Mouse (Mus musculus): ENCODE results near the gene Pnkd. TPM values are rescaled to one million over a fixed set of nuclear protein-coding genes. Genes with fewer than 3 reads are reported as not detected.
"Not testable (repeated sequence)": the region's sequence is repeated elsewhere in the genome, so short reads cannot be mapped to it uniquely, and the experiment has no call there.

Pnkd gene
- polyA plus RNA-seq, 1 experiment = 63.0 TPM

DNA sequence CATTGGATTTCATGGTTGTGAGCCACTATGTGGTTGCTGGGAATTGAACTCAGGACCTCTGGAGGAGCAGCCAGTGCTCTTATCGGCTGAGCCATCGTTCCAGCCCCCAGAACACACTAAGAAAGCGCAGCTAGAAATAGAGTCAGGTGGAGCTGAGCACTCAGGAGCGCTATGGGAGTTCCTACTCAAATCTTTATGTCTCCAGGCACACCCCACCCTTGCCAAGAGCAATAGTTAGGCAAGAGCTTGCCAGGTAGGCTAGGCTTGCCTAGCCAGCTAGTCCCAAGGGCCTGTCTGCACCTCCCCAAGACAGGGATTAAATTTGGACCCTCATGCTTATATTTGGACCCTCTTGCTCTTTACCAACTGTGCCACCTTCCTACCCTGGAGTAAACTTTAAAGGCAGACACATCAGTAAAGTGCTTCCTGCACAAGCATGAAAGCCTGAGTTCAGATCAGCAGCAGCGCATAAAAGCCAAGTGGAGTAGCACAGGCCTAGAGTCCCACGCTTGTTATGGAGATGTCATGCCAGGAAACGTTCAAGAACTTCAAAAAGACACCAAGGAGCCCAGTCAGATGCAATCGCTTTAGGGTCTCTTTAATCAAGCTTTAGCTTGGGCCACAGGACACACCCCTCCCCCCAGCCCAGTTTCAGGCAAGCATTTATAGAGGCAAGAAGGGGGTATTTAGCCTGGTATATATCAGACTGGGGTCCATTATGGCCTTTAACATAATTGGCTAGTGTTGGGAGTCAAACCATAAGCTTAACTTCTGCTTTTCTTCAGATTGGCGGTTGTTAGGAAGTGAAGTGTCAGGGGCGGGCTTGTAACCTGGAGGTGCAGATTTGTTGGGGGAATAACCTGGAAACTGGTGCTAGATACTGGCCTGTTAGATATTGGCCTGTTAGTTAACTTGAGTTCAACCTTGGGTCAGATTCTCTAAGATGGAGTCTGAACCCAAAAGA is 23.6 kb downstream of the Pnkd start:
- no peak for DNase-seq
- WGBS = 79% methylated on average over 10 of the region's 10 CpGs
- TF ChIP-seq CTCF (IDR thresholded peaks at IDR 0.05; ENCODE audit: insufficient read depth, low read length) = no peak
- TF ChIP-seq POLR2A (IDR thresholded peaks at IDR 0.05; ENCODE audit: borderline replicate concordance, extremely low read depth, low read depth, low read length) = no peak
- Histone ChIP-seq H3K4me3 (replicated peaks; ENCODE audit: extremely low read depth, low read depth, low read length) (no peak overlapping the region), H3K4me1 (ENCODE audit: control insufficient read depth, insufficient read depth, low read length) (peaks cover 10% of the 10 kb centered on the region)

- TF ChIP-seq CTCF (IDR thresholded peaks at IDR 0.05; ENCODE audit: insufficient read depth, low read length) (no peak), POLR2A (IDR thresholded peaks at IDR 0.05; ENCODE audit: borderline replicate concordance, extremely low read depth, low read depth, low read length) (no peak)
- WGBS = 14% methylated on average over 3 of the region's 3 CpGs
- no peak overlapping the region for H3K4me3 ChIP-seq (replicated peaks; ENCODE audit: extremely low read depth, low read depth, low read length)
- H3K4me1 ChIP-seq (ENCODE audit: control insufficient read depth, insufficient read depth, low read length) = peaks cover 10% of the 10 kb centered on the region
- DNase-seq = no peak
These were observed 25.0 kb downstream of the Pnkd start for GRCm38 (mm10) chr1:74309767-74310166.

DNA sequence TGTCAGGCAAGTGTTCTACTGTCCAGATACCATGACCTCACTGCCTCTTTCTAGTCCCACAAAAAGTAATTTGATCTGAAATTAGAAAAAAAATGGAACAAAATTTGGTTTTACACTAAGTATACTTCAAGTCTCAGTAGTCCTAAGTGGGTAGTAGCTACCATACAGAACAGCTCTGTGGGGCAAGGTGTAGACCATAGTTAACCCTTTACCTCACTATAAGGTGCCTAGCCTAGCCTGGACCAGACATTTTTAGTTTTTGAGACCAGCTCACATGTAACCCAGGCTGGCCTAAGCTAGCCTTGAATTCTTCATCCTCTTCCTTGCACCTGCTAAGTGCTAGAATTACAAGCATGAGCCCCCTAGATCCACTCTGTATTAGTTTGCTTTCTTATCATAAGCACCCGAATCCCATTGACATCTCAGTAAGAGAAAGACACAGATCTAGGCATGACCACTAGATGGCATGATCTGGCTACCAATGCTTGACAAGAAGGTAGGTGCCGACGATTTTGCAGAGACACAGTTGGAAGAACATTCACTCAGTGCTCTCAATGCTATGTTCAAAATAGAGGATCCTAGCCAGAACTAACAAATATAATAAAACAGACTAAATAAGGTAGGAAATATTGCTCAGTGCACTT is 28.4 kb downstream of the Pnkd start:
- under 1% methylated on average over 3 of the region's 3 CpGs for WGBS
- no peak for DNase-seq
- Histone ChIP-seq H3K4me3 (replicated peaks; ENCODE audit: extremely low read depth, low read depth, low read length) (no peak overlapping the region), H3K4me1 (ENCODE audit: control insufficient read depth, insufficient read depth, low read length) (peaks cover 6% of the 10 kb centered on the region)
- TF ChIP-seq POLR2A (IDR thresholded peaks at IDR 0.05; ENCODE audit: borderline replicate concordance, extremely low read depth, low read depth, low read length) (no peak), CTCF (IDR thresholded peaks at IDR 0.05; ENCODE audit: insufficient read depth, low read length) (peak; percentile 47)

GRCm38 (mm10) chr1:74314796-74315195 is 30.1 kb downstream of the Pnkd start:
- Histone ChIP-seq H3K4me1 (ENCODE audit: control insufficient read depth, insufficient read depth, low read length) (peaks cover 5% of the 10 kb centered on the region), H3K4me3 (replicated peaks; ENCODE audit: extremely low read depth, low read depth, low read length) (no peak overlapping the region)
- DNase-seq = no peak
- 55% methylated on average over 3 of the region's 3 CpGs for WGBS
- TF ChIP-seq CTCF (IDR thresholded peaks at IDR 0.05; ENCODE audit: insufficient read depth, low read length) = no peak
- no peak for TF ChIP-seq POLR2A (IDR thresholded peaks at IDR 0.05; ENCODE audit: borderline replicate concordance, extremely low read depth, low read depth, low read length)

DNA sequence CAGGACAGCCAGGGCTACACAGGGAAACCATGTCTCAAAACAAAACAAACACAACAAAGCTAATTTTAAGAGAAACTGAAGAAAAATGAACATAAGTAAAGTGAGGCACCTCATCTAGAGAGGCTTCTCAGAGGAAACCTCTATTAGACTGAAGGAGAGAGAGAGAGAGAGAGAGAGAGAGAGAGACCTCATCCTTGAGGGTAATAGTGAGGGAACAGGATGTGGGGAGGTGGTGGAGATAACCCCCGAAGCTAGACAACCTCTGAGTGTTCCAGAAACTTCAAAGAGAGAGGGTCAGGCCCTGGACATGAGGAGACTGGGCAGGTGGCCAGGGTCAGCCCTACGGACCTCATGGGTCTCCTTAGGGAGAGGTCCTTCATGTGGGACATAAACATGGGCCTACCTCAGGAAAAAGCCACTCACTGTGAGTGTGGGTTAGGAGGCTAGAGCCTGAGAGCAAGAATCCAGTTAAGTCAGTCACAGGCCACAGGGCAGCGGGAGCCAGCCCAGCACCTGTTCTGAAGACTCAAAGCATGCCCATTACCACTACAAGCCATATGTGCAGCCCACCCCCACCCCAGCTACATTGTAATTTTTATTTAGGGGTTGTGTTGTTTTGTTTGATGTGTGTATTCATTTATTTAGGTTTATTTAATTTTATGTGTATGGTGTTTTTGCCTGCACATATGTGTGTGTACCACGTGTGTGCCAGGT is 31.5 kb downstream of the Pnkd start:
- WGBS = 68% methylated on average over 4 of the region's 4 CpGs
- Histone ChIP-seq H3K4me3 (replicated peaks; ENCODE audit: extremely low read depth, low read depth, low read length) (no peak overlapping the region), H3K4me1 (ENCODE audit: control insufficient read depth, insufficient read depth, low read length) (peaks cover 4% of the 10 kb centered on the region; the same call in 1 of the 2 replicates)
- no peak for TF ChIP-seq POLR2A (IDR thresholded peaks at IDR 0.05; ENCODE audit: borderline replicate concordance, extremely low read depth, low read depth, low read length)
- no peak for TF ChIP-seq CTCF (IDR thresholded peaks at IDR 0.05; ENCODE audit: insufficient read depth, low read length)
- no peak for DNase-seq

DNA sequence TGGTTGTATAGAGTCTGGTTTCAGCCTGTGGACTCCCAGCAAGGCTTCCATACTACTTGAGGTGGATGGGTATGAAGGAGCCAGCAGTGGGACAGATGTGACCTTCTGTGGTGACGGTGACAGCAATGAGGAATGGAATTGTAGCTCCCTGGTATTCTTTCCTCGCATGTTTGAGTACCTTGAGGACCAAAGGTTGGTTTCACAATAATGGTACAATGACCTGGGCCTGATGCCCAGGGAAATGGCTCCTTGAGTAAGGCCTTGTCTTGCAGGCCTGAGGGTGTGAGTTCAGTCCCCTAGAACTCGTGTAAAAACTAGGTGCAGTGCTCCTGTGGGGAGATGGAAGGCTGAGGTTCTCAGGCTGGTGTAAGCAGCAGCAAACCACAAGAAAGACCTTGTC is 34.0 kb downstream of the Pnkd start:
- WGBS = 82% methylated on average over 3 of the region's 3 CpGs
- peaks cover 8% of the 10 kb centered on the region; the same call in 1 of the 2 replicates for H3K4me1 ChIP-seq (ENCODE audit: control insufficient read depth, insufficient read depth, low read length)
- no peak for DNase-seq
- no peak overlapping the region for H3K4me3 ChIP-seq (replicated peaks; ENCODE audit: extremely low read depth, low read depth, low read length)
- TF ChIP-seq CTCF (IDR thresholded peaks at IDR 0.05; ENCODE audit: insufficient read depth, low read length) (no peak), POLR2A (IDR thresholded peaks at IDR 0.05; ENCODE audit: borderline replicate concordance, extremely low read depth, low read depth, low read length) (no peak)

- DNase-seq = no peak
- no peak for TF ChIP-seq CTCF (IDR thresholded peaks at IDR 0.05; ENCODE audit: insufficient read depth, low read length)
- no peak for TF ChIP-seq POLR2A (IDR thresholded peaks at IDR 0.05; ENCODE audit: borderline replicate concordance, extremely low read depth, low read depth, low read length)
- WGBS = 33% methylated on average over 3 of the region's 3 CpGs
- Histone ChIP-seq H3K4me3 (replicated peaks; ENCODE audit: extremely low read depth, low read depth, low read length) (no peak overlapping the region), H3K4me1 (ENCODE audit: control insufficient read depth, insufficient read depth, low read length) (peaks cover 7% of the 10 kb centered on the region; the same call in 1 of the 2 replicates)
These were observed 36.7 kb downstream of the Pnkd start for GRCm38 (mm10) chr1:74321396-74321795.

DNA sequence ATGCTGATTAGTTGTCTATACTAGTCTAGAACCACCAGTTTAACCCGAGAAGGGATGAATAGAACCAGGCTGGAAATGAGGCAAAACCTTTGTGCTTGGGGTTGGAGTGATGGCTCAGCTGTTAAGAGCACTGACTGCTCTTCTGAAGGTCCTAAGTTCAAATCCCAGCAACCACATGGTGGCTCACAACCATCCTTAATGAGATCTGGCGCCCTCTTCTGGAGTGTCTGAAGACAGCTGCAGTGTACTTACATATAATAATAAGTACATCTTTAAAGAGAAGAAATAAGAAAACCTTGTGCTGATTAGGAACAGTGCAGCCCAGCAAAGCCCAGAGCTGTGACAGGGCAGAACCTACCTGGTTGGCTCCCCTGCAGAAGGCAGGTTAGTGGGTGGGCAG is 42.2 kb downstream of the Pnkd start:
- not testable (repeated sequence) for H3K4me1 ChIP-seq (ENCODE audit: control insufficient read depth, insufficient read depth, low read length); H3K4me3 ChIP-seq (replicated peaks; ENCODE audit: extremely low read depth, low read depth, low read length); DNase-seq
- WGBS = 90% methylated on average over 2 of the region's 2 CpGs

DNA sequence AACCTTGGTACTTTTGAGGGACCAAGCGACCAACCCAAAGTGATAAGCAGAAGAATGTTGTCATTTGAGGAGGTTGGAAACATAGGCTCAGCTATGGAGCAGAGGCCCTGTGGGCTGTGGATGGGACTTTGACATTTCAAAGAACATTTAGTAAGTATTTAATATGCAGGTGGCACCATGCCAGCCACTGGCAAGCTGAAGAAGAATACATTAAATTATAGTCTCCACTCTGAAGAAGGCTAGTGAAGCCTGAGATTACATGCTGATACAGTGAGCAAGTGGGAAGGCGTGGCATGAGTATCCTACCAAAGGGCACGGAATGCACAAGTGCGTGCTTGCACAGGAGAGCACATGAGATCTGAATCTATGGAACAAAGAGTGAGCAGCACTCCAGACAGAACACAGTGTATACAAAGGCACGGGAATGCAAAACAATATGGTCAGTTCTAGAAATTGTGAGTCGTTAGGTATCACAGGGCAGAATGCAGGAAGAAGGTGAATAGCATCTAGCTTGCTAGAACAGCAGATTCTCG is 45.2 kb downstream of the Pnkd start:
- DNase-seq = no peak
- Histone ChIP-seq H3K4me1 (ENCODE audit: control insufficient read depth, insufficient read depth, low read length) (peaks cover 12% of the 10 kb centered on the region), H3K4me3 (replicated peaks; ENCODE audit: extremely low read depth, low read depth, low read length) (no peak overlapping the region)
- 48% methylated on average over 7 of the region's 7 CpGs for WGBS
- TF ChIP-seq POLR2A (IDR thresholded peaks at IDR 0.05; ENCODE audit: borderline replicate concordance, extremely low read depth, low read depth, low read length) (no peak), CTCF (IDR thresholded peaks at IDR 0.05; ENCODE audit: insufficient read depth, low read length) (no peak)
